Mouse (Mus musculus): ENCODE results near the gene Mb21d2. TPM values are rescaled to one million over a fixed set of nuclear protein-coding genes. Genes with fewer than 3 reads are reported as not detected.

The Mb21d2 gene
- polyA plus RNA-seq, 1 experiment from 2014 or later = 7.2 TPM

DNA sequence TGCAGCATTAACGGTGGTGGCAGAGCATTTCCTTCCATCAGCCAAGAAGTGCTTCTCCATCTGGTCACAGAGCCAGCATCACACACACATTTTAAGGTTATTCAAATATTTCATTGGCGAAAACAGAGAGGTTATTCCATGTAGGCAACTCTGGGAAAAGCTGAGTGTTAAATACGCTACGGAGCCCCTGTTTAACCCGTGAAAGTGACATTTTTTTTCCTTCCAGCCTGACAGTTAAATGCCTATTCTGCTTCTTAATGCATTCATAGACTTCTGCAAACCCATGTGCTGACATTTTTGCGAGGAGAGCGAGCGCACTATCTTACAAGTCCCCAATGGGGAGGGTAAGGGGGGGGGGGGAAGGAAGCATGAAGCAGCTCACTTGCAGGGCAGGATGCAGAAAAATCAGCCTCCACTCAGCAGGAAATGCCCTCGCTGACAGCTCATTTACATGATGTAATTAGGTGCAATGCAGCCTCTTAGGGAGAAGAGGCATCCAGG lies 52.3 kb downstream of the Mb21d2 start:
- Histone ChIP-seq H3K36me3 (no peaks in the 10 kb centered on the region), H3K4me2 (no peak overlapping the region), H3K9ac (no peak overlapping the region), H3K4me1 (peaks cover 31% of the 10 kb centered on the region), H3K9me3 (no peaks in the 10 kb centered on the region), H3K4me3 (no peak overlapping the region), H3K27ac (no peak overlapping the region), H3K27me3 (no peaks in the 10 kb centered on the region)
- ATAC-seq (ENCODE audit: borderline replicate concordance, extremely low read depth, low FRiP score, low TSS enrichment) = no peak
- WGBS = 31% methylated on average over 9 of the region's 9 CpGs

DNA sequence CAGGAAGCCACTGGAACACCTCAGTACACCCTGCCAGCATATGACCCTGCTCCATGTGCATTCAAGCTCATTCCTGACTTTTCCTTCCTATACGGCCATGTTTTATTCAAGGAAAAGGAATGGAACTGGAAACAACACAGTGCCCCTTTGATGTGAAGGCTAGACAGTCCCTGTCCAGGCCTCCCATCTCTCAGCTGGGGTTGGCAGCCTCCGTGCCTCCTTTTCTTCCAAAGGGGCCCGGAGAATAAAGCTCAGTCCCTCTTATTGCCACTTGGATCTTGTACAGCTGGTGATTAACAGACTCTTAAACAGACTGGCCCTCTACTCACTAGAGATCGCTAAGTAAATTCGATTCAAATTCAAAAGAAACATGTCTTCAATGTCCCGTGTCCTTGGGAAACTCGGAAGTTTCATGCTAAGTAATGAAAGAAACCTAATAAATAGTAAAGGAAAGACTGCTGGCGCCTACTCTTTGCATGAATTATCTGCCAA lies 56.0 kb downstream of the Mb21d2 start:
- H3K9ac ChIP-seq = no peak overlapping the region
- no peak overlapping the region for H3K4me3 ChIP-seq
- WGBS = 56% methylated on average over 8 of the region's 8 CpGs
- H3K27me3 ChIP-seq = no peaks in the 10 kb centered on the region
- H3K4me2 ChIP-seq = no peak overlapping the region
- ATAC-seq (ENCODE audit: borderline replicate concordance, extremely low read depth, low FRiP score, low TSS enrichment) = no peak
- H3K4me1 ChIP-seq = peaks cover 19% of the 10 kb centered on the region
- H3K9me3 ChIP-seq = no peaks in the 10 kb centered on the region
- H3K36me3 ChIP-seq = no peaks in the 10 kb centered on the region
- H3K27ac ChIP-seq = no peak overlapping the region

DNA sequence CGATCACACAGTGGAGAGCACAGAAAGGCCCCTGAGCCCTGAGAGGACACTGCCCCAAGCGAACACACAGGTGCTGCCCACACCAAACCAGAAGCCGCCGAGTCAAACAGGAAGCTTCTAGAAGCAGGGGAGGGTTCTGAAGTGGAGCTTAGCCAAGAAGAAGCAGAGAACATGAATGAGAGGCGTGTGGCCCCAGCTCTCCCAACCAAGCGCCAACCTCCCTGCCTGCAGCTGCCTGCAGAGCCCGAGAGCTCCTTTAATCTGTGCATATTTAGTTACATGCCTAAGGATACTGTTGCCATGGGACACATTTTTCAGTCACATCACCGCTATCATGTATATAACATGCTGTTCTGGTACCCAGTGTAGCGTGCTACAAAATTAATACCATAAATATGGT lies 58.6 kb downstream of the Mb21d2 start:
- peaks cover 17% of the 10 kb centered on the region for H3K4me1 ChIP-seq
- ATAC-seq (ENCODE audit: borderline replicate concordance, extremely low read depth, low FRiP score, low TSS enrichment) = no peak
- H3K4me2 ChIP-seq = no peak overlapping the region
- no peak overlapping the region for H3K27ac ChIP-seq
- WGBS = 58% methylated on average over 9 of the region's 9 CpGs
- H3K36me3 ChIP-seq = no peaks in the 10 kb centered on the region
- no peak overlapping the region for H3K9ac ChIP-seq
- no peaks in the 10 kb centered on the region for H3K9me3 ChIP-seq
- no peaks in the 10 kb centered on the region for H3K27me3 ChIP-seq
- H3K4me3 ChIP-seq = no peak overlapping the region

DNA sequence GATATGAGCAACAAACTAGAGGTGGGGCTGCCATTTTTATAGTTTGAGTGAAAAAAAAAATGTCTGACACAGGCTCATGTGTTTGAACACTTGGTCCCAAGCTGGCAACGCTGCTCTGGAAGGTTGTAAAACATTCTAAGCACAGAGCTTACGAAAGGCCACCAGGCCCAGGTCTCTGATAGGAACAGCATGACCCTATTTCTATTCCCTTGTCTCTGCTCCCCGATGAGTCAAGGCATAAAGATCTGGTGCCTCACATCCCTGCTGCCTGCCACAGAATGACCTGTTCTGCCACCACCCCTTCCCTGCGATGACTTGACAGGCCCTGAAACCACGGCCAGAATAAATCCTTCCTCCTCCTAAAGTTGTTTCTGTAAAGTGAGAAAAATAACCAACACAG lies 59.0 kb downstream of the Mb21d2 start:
- Histone ChIP-seq H3K27ac (no peak overlapping the region), H3K9me3 (no peaks in the 10 kb centered on the region), H3K9ac (no peak overlapping the region), H3K27me3 (no peaks in the 10 kb centered on the region), H3K4me3 (no peak overlapping the region), H3K4me1 (peaks cover 17% of the 10 kb centered on the region), H3K36me3 (no peaks in the 10 kb centered on the region), H3K4me2 (no peak overlapping the region)
- ATAC-seq (ENCODE audit: borderline replicate concordance, extremely low read depth, low FRiP score, low TSS enrichment) = no peak
- WGBS = 65% methylated on average over 5 of the region's 5 CpGs

DNA sequence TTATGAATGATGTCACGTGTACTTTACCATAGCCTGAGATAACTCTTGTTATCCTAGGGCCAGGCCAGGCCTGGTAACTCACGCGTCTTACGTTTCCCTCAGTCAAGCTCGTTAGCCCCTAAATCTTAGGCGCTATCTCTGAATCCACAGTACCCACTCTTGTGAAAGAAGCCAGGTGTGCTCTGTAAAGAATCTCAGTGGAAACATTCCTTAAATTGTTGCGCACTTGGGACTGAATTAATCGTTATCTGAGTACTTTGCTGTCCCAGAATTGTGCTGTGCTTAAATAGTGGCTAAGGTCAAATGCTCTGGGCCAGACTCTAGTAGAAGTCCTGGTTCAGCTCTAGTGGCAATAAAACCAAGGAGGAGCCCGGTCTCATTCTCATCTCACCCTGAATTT lies 60.6 kb downstream of the Mb21d2 start:
- H3K4me3 ChIP-seq = no peak overlapping the region
- no peaks in the 10 kb centered on the region for H3K9me3 ChIP-seq
- no peak overlapping the region for H3K9ac ChIP-seq
- no peaks in the 10 kb centered on the region for H3K27me3 ChIP-seq
- peak overlapping the region; percentile 54 for H3K27ac ChIP-seq
- no peak overlapping the region for H3K4me2 ChIP-seq
- 48% methylated on average over 9 of the region's 9 CpGs for WGBS
- H3K36me3 ChIP-seq = no peaks in the 10 kb centered on the region
- no peak; the same call in 1 of the 2 replicates for ATAC-seq (ENCODE audit: borderline replicate concordance, extremely low read depth, low FRiP score, low TSS enrichment)
- H3K4me1 ChIP-seq = peaks cover 17% of the 10 kb centered on the region

DNA sequence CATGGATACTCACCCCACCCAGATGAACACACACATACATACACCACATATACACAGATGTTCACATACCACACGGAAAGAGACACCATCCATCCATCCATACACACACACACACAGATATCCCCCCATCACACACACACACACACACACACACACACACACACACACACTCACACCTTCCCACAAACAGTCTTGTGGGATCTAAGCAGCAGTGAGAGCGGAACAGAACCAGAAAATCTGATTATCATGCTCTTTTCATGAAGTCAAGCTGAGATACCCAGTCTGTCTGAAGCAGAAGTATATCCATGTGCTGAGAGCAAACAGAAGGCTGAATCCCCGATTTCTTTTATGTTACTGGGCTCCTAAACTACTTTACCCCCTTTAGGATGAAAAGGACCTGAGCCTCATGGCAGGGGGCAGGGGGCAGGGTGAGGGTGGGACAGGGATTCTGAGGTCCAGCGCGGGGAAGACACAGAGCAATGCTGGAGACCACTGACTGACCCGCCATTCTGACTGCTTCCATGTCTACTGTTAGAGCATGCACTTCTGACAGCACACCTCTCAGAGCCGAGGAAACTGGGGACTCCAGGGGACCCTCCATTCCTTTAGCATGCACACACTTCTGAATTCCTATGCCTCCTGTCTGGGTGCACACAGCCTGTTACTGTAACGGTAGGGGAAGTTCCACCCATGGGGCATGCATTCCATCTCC lies 62.7 kb downstream of the Mb21d2 start:
- Histone ChIP-seq H3K4me3 (no peak overlapping the region), H3K4me1 (peaks cover 30% of the 10 kb centered on the region), H3K27ac (no peak overlapping the region), H3K27me3 (no peaks in the 10 kb centered on the region), H3K9me3 (no peaks in the 10 kb centered on the region), H3K9ac (no peak overlapping the region), H3K36me3 (no peaks in the 10 kb centered on the region), H3K4me2 (no peak overlapping the region)
- ATAC-seq (ENCODE audit: borderline replicate concordance, extremely low read depth, low FRiP score, low TSS enrichment) = no peak
- WGBS = 54% methylated on average over 8 of the region's 8 CpGs

DNA sequence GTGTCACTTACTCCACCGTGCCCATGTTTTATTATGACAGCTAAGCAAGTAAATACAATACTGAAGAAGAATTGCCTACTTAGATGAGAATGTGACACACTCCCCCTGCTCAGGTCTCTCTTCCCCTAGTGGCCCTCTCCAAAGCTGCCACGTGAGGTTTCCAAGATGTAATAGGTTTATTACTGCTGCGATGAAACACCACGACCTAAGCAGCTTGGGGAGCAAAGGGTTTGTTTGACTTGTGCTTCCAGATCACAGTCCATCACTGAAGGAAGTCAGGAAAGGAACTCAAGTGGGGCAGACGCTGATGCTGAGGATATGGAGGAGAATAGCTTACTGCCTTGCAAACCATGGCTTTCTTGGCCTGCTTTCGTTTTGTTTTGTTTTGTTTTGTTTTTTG lies 65.9 kb downstream of the Mb21d2 start:
- 50% methylated on average over 6 of the region's 6 CpGs for WGBS
- Histone ChIP-seq H3K4me2 (no peak overlapping the region), H3K36me3 (no peaks in the 10 kb centered on the region), H3K4me3 (no peak overlapping the region), H3K27ac (no peak overlapping the region), H3K9me3 (no peaks in the 10 kb centered on the region), H3K9ac (no peak overlapping the region), H3K4me1 (peaks cover 22% of the 10 kb centered on the region), H3K27me3 (no peaks in the 10 kb centered on the region)
- ATAC-seq (ENCODE audit: borderline replicate concordance, extremely low read depth, low FRiP score, low TSS enrichment) = no peak

DNA sequence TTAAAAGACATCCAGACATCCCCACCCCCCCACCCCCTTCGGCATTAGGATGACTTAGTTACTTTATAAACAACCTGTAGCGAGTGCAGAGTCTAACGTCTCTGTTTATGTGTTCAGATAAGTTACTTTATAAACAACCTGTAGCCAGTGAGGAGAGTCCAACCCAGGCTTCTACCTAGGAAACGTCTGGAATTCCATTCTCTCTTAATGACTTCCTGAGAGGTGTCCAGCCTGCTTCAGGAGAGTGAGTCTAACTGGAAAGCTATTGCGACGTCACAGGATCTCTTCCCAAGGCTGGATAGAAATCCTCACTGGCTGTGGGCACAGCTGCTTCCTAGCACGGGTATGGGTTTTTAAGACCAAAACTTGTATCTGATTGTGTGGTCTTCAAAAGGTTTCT lies 67.4 kb downstream of the Mb21d2 start:
- ATAC-seq (ENCODE audit: borderline replicate concordance, extremely low read depth, low FRiP score, low TSS enrichment) = no peak

DNA sequence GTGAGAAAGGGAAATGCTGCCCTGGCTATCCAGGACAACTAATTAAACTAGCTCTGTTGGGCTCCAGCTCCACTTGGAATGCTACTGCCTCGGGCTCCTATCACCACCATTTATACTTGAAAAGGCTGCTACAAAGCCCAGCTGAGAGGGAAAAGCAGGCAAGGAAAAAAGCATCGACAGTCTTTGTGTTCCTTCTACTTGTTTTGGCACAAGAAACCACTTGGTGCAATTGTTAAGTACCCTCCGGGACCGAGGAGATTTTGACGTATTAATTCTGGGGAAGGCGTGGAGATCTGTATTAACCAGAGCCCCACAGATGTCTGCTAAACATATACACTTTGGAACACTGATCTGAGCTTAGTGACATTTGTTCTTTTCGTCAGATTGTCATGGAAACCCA lies 69.8 kb downstream of the Mb21d2 start:
- WGBS = 26% methylated on average over 7 of the region's 7 CpGs
- no peak for ATAC-seq (ENCODE audit: borderline replicate concordance, extremely low read depth, low FRiP score, low TSS enrichment)
- H3K27ac ChIP-seq = no peak overlapping the region

More for the DNA sequence above, 67.4 kb downstream of the Mb21d2 start:
- Histone ChIP-seq H3K27me3 (no peaks in the 10 kb centered on the region), H3K4me3 (no peak overlapping the region), H3K9ac (no peak overlapping the region), H3K4me2 (no peak overlapping the region), H3K27ac (no peak overlapping the region), H3K4me1 (peaks cover 27% of the 10 kb centered on the region), H3K36me3 (no peaks in the 10 kb centered on the region), H3K9me3 (no peaks in the 10 kb centered on the region)
- 3% methylated on average over 7 of the region's 7 CpGs for WGBS

DNA sequence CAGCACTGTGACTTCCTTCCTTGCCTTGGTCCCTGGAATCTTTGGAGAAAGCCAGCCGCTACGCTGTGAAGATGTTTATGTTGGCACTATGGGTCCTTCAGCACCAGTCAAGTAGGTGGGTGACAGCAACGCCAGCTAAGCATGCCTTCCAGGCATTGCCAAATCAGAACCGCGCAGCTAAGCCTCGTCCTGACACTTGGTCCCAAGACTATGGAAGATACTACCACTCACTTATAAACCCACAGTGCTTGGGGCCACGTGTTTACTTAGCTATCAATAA lies 70.5 kb downstream of the Mb21d2 start:
- ATAC-seq (ENCODE audit: borderline replicate concordance, extremely low read depth, low FRiP score, low TSS enrichment) = 0 out of 2 replicates have a peak, but pooled peaks have one; percentile 23
- Histone ChIP-seq H3K36me3 (no peaks in the 10 kb centered on the region), H3K9ac (no peak overlapping the region), H3K27me3 (no peaks in the 10 kb centered on the region), H3K4me1 (peaks cover 27% of the 10 kb centered on the region), H3K9me3 (no peaks in the 10 kb centered on the region), H3K27ac (no peak overlapping the region), H3K4me3 (no peak overlapping the region), H3K4me2 (no peak overlapping the region)
- WGBS = 35% methylated on average over 7 of the region's 7 CpGs

More for the DNA sequence above, 69.8 kb downstream of the Mb21d2 start:
- Histone ChIP-seq H3K27me3 (no peaks in the 10 kb centered on the region), H3K4me2 (no peak overlapping the region), H3K36me3 (no peaks in the 10 kb centered on the region), H3K4me3 (no peak overlapping the region), H3K4me1 (peaks cover 27% of the 10 kb centered on the region), H3K9me3 (no peaks in the 10 kb centered on the region), H3K9ac (no peak overlapping the region)

DNA sequence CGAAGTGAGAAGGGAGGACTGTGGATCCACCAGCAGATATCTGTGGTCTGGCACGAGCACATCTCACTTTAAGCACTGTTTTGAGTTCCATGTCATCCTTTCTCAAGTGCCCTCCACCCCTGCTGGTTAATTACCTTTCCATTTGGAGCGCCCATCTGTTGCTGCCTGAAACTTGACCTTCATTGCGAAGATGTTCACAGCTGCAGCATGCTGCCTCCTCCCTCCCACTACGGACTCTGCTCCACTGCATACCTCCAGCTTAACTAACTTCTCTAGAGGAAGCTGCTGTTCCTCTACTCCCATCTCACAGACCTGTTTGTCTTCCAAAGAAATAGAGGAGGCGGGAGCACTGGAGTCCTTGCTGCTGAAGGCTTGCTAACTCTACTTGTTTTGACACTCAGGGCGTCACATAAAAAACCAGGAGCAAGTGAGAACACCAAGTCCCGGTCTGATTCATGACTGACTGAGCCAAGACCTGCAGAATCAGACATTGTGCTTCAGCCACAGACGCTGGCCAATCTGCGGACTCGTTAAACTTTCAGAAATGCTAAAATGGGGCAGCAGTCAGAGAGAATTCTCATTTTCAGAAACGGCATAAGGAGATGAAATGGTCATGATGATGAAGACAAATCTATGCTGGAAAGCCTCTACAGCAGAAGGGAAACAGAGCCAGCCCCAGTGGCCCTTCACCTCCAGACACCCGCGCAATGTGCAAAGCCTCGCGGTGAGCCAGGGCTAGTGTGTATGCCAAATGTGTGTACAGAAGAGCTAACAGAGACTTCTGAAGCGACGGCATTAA lies 71.1 kb downstream of the Mb21d2 start:
- no peak overlapping the region for H3K4me2 ChIP-seq
- 56% methylated on average over 18 of the region's 18 CpGs for WGBS

DNA sequence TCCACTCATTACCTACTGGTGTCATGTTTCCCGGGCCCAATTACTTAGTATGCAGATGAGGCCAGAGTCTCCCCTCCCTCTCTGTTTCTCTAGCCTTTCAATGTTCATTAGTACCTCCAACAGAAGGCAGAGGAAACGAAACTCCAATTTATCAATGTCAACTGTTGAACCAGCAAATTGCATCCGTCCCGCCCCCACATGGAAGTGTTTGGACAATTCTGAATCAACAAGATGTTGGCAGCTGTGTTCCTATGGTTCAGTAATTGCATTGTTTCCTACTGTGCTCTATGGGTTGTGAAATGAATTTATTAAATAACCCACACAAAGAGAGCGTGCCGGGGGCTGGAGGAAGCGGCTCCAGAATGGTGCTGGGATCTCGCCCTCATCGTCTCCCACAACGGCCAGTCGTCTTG lies 78.1 kb downstream of the Mb21d2 start:
- H3K4me2 ChIP-seq = peak overlapping the region; percentile 39
- peaks cover 17% of the 10 kb centered on the region for H3K4me1 ChIP-seq
- H3K27ac ChIP-seq = no peak overlapping the region
- H3K9ac ChIP-seq = no peak overlapping the region
- peak; percentile 69 for ATAC-seq (ENCODE audit: borderline replicate concordance, extremely low read depth, low FRiP score, low TSS enrichment)
- no peaks in the 10 kb centered on the region for H3K9me3 ChIP-seq
- no peaks in the 10 kb centered on the region for H3K36me3 ChIP-seq
- H3K4me3 ChIP-seq = 0 out of 2 replicates have a peak overlapping the region, but pooled peaks have one; percentile 16
- 32% methylated on average over 11 of the region's 11 CpGs for WGBS
- no peaks in the 10 kb centered on the region for H3K27me3 ChIP-seq

More for the DNA sequence above, 71.1 kb downstream of the Mb21d2 start:
- Histone ChIP-seq H3K9ac (no peak overlapping the region), H3K27me3 (no peaks in the 10 kb centered on the region), H3K4me1 (peaks cover 27% of the 10 kb centered on the region), H3K4me3 (no peak overlapping the region), H3K36me3 (no peaks in the 10 kb centered on the region), H3K9me3 (no peaks in the 10 kb centered on the region), H3K27ac (no peak overlapping the region)
- no peak; the same call in 1 of the 2 replicates for ATAC-seq (ENCODE audit: borderline replicate concordance, extremely low read depth, low FRiP score, low TSS enrichment)
